Mouse (Mus musculus) heart, adult 18-20 months (tissue): Measurements from ENCODE around the gene Nedd8. TPM values are rescaled to one million over a fixed set of nuclear protein-coding genes. Genes with fewer than 3 reads are reported as not detected.

Experiments
- DNase-seq, 2 experiments: peaks; one replicate each; pipeline ENCODE4 v3.0.0; 2021 to 2022; ENCODE audit warnings: mixed read lengths in 1 of 2
- total RNA-seq, 2 experiments: library from RNA; stranded (reverse); gene quantifications; 2 replicates each; pipeline ENCODE4 v1.2.3; 2021

Nedd8 gene
- total RNA-seq, 2 experiments from 2014 or later, result 250 to 257 TPM

DNA sequence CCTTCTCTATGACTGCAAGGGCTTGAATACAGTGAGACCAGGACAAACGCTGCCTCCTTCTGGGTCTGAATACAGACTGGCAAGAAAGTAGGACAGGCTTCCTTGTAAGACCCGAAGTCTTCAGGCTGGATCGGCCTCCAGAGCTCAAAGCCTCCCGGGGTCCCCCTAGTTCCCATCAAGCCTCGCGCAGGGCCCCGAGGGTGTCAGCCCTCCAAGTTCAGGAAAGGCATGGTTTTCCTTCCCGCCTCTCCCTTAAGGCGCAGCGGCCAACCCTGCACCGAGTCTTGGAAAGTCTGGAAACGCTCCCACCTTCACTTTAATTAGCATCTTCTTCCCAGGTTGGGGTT, 465 bp downstream of the Nedd8 start:
- no peak for DNase-seq

DNA sequence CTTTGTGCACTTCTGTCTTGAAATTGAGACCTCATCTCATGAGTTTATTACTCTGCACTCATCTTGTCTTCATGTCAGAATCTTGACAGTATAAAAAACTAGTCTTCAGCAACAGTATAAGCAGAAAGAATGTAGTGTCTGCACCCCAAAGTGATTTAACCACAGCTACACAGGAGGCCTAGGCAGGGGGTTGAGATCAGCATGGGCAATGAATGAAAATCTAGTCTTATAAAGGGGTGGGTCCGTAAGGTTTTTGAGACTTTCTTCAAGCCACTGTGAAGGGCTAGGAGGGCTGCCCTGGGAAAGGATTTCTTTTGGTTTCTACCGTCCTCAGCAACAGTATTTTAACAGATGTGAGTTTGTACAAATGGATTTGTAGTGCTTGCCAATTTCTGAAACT, 11.3 kb downstream of the Nedd8 start:
- DNase-seq, result no peak

DNA sequence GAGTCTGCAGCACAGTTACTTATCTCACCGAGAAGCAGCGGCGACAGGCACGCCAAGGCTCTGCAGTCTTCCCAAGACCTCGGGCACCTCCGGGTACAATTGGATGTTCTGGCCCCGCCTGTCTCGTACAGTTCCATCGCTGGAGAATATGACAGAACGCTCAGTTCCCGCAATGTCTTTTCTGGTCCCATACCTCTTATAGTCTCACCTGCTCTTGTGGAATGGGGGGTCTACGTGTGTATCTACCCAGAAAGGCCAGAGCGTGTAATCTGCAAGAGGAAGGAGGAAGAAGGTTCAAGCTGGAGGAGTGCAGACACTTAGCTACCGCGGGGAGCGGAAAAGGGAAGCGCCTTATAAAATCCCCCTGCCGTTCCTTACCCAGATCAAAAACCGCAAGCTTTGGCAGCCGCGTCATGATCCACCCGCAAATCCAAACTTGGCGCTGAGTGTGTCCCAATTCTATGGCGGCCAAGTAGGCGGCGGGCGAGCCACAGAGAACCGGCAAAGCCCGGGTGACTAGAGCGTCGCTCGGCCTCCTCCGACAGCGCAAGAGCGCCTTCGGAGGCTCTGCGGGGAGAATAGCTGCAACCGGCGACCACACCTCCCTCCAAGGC, 11.9 kb downstream of the Nedd8 start, which contains the start of gene Mdp1:
TSS of gene Mdp1 (minus strand) at position 549 of the 614 bp plus-strand sequence.
- peak; percentile 84 to 86 for DNase-seq

DNA sequence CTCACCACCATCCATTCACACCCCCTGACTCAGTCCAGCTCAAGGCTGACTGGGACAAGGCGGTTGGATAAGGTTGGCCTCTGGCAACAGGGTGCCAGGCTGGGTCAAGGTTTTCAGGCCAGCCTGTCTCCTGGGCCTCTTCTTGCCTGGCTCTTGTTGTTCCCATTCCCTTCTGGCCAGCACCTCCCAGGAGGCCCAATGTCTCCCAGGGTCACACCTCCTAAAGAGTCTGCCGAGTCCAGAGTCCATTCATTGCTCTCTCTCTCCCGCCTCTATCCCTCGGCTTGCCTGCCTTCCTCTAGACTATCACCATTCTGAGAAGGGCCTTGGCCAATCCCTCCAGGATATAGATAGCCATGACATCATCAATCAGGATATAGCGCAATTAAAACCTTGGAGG, 13.9 kb downstream of the Nedd8 start:
- DNase-seq, result peak in 1 of 2 experiments; percentile 23

- DNase-seq, result peak; percentile 22 to 45
These were observed 15.0 kb downstream of the Nedd8 start for GRCm38 (mm10) chr14:55656935-55657334.

GRCm38 (mm10) chr14:55651528-55651927, 20.4 kb downstream of the Nedd8 start:
- DNase-seq, result no peak

DNA sequence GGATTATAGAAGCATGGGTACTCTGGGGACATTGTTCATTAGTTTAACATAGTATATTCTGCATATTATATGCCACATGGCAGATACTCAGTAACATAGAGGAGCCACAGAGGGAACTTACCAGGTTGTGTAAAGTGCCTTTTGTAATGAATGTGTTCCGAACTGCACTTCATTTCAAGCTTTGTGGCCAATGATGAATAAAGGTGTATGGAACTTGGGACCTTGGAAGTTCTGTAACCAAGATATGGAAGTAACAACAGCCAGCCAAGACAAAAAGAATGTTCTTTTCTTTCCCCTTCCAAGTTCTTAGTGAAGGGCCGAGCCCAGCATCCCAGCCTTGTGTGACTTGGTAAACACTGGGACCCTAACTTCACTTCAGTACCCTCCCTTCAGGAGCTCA, 22.0 kb downstream of the Nedd8 start, which contains the start of gene Tssk4:
TSS of gene Tssk4 (plus strand) at position 301 of the 400 bp plus-strand sequence.
- no peak for DNase-seq

- DNase-seq, result peak; percentile 27 to 28
These were observed 27.5 kb downstream of the Nedd8 start for GRCm38 (mm10) chr14:55644261-55644888.

GRCm38 (mm10) chr14:55643060-55643907, 28.6 kb downstream of the Nedd8 start, which contains the start of gene Tm9sf1:
Gene Tm9sf1, minus strand, starts transcription at chr14:55643806.
- DNase-seq, result peak; percentile 91 to 94

- DNase-seq, result no peak
These were observed 29.3 kb downstream of the Nedd8 start for GRCm38 (mm10) chr14:55642679-55643059.

- no peak for DNase-seq
These were observed 30.6 kb downstream of the Nedd8 start for GRCm38 (mm10) chr14:55641291-55641690.

DNA sequence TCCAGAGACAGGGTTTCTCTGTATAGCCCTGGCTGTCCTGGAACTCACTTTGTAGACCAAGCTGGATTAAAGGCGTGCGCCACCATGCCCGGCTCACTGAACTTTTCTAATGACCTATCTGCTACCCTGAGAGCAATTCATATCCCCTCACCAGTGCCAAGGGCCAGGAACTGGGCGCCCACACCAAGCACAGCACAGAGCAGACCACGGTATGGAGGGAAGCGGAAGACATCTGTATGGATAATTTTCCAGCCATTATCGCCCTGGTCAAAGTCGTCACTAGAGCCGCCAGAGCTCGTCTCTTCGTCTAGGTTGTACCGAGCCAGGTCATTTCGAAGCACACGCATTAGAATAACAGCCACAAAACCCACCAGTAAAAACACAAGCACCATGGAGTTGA, 31.1 kb downstream of the Nedd8 start:
- no peak for DNase-seq

- DNase-seq, result no peak
These were observed 34.1 kb downstream of the Nedd8 start, which contains the start of gene Gm49378 for GRCm38 (mm10) chr14:55637795-55638194. Gene Gm49378, minus strand, starts transcription at chr14:55637895.

GRCm38 (mm10) chr14:55635523-55636007, 36.4 kb downstream of the Nedd8 start, which contains the start of gene Ipo4:
Gene Ipo4, minus strand, starts transcription at chr14:55635957.
- DNase-seq, result peak; percentile 92 to 95

DNA sequence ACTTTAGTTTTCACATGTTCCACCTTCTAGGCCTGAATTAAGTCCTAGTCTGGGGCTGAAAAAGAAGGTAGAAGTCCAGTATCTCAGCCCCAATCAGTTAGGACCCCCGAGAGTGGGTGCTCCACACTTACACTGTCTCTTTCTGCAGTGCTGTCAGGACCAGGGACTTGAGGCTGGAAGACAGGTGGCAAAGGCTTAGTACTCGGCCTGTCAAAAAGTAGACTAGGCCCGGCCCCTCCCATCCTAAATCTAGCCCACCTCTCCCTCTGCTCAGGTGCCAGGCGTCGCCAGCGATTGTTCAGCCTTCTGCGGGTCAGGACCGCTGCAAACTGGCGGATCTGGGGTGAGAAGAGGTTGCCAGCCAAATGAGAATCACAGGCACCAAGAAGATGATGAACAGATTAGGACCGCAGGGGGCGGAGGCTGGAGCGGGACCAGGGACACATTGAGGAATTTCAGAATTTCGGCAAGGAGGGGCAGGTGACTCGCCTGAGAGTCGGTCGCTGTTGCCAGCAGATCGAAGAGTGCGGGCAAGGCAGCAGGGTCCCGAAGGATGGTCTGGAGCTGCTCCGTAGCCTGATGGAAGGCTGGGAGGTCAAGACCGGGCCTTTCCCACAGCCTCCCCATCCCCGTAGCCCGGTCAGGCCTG, 36.9 kb downstream of the Nedd8 start:
- peak in 1 of 2 experiments; percentile 50 for DNase-seq

GRCm38 (mm10) chr14:55629312-55629711, 42.6 kb downstream of the Nedd8 start:
- peak; percentile 37 to 76 for DNase-seq

DNA sequence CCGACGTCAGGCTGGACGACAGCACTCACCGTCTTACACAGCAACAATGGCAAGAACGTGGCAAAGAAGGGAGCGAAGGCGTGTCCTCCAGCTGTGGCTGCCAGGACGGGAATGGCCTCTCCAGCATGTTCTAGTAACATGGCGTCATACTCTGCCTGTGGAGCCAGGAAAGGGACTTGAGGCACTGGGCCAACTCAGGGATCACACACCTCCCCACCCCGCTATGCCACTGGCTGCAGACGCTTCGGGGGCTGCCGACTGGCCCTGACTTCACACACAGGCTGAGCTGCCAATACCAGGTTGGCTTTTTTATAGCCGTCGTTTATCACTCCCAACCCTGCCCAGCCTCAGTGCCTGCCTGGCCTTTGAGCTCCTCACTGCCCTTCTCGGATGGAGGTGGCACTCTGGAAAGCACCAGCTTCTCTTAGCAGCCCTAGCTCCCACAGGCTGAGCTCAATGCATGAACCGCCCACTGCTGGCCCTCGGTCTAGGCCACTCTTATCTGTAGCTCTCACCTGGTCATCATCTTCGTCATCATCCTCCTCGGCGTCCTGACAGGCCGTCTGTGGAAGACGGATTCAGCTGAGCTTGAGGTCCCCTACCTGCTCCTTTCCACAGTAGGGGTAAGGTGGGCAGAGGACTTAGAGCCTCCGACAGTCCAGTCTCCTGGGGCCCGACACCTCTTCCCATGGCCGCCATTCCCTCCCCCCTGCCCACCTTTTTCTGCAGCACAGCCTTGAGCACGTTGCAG, 43.7 kb downstream of the Nedd8 start:
- DNase-seq, result peak; percentile 27 to 52

DNA sequence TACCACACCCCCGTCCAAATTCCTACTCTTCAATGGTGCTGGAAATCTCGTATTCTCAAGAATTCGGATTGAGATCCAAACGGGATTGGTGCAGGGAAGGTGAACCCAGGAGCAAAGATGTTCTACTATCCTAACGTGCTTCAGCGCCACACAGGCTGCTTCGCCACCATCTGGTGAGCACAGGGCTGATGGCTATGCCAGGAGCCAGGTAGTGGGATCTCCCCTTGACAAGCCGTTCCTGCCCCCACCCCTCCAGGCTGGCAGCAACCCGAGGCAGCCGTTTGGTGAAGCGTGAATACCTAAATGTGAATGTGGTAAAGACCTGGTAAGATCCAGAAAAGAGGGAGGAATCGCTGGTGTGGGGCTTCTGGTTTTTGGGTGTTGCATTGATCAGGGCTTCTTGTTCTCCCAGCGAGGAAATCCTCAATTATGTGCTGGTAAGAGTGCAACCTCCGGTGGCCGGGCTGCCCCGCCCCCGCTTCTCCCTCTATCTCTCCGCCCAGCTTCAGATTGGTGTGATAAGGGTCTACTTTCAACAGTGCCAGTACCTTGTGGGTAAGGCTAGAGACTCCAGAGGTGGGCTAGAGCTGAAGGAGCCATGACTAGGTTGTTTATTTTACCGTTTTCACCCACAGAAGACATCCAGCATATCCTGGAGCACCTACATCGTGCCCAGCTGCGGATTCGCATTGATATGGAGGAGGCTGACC, 53.3 kb downstream of the Nedd8 start:
- DNase-seq, result no peak

GRCm38 (mm10) chr14:55617822-55618221, 54.1 kb downstream of the Nedd8 start, which contains the start of gene Rec8:
Gene Rec8, plus strand, starts transcription at chr14:55618037.
- peak in 1 of 2 experiments; percentile 18 for DNase-seq

DNA sequence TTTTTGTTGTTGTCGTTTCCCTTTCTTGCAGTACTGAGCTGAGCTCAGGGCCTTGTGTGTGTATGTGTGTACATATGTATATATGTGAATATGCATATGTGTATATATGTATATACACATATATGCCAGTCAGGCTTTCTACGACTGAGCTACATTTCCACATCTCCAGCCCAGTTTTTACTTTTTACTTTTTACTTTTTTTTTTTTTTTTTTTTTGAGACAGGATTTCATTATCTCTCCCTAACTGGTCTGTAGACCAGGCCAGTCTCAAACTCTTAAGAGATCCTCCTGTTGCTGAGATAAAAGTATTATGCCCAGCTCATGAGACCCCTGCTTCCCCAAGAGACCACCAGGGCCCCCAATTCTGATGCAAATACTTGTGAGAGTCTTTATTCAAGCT, 55.1 kb downstream of the Nedd8 start:
- no peak for DNase-seq

DNA sequence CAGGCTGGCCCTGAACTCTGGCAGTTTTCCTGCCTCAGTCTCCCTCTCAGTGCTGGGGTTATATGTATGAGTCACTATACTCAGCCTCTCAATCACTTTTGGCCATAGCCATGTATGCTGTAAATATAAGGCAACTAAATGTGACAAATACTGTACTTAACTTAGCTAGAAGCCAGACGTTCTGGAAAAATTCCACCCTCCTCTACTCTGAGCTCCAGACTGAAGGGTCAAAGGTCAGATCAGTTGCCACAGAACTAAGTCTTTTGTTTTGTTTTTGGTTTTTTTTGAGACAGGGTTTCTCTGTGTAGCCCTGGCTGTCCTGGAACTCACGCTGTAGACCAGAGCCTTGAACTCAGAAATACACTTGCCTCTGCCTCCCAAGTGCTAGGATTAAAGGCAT, 56.0 kb downstream of the Nedd8 start:
- no peak for DNase-seq
